Mouse (Mus musculus): Measurements from ENCODE around the gene Clpx. TPM values are rescaled to one million over a fixed set of nuclear protein-coding genes. Genes with fewer than 3 reads are reported as not detected.

The Clpx gene
- polyA plus RNA-seq, 1 experiment from 2014 or later = 49.7 TPM

DNA sequence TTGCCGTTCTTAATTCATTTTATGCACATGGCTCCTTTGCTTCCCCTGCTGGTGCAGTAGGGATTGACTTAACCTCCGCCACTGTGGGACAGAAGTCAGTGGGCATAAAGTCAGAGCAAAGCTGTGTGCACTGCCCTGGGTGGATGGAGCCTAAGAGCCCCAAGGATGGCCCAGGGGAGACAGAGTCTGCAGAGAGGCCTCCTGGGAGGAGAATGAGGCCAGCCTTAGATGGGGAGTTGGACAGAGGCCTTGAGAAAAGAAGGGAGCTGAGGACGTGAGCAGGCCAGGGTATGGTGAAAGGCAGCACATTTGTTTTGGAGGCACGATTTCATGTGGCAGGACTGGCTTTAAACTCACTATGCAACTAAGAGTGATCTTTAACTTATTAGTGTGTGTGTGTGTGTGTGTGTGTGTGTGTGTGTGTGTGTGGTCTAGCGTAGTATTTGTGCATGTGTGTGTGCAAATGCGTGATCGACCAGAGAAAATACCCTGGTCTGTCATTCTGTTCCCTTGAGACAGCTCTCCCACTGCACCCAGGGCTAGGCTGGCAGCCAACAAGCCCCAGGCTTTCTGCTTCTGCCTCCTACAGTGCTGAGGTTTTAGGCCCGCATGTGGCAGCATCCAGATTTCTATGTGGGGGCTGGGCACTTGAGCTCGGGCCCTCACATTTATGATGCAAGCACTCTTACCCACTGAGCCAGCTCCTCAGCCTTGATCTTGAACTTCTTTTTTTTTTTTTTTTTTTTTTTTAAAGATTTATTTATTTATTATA, 81.3 kb downstream of the Clpx start:
- H3K9me3 ChIP-seq (ENCODE audit: control insufficient read depth, low read length) = no peaks in the 10 kb centered on the region
- H3K9ac ChIP-seq (ENCODE audit: low read depth, low read length) = no peak overlapping the region
- H3K27ac ChIP-seq (ENCODE audit: low read length) = no peak overlapping the region
- H3K4me3 ChIP-seq (ENCODE audit: low read length) = no peak overlapping the region
- H3K27me3 ChIP-seq (replicated peaks; ENCODE audit: control insufficient read depth, insufficient read depth, low read length) = peaks cover 15% of the 10 kb centered on the region; the same call in 1 of the 2 replicates
- 84% methylated on average over 9 of the region's 9 CpGs for WGBS
- H3K4me1 ChIP-seq (ENCODE audit: control insufficient read depth, insufficient read depth, low read length) = no peaks in the 10 kb centered on the region
- no peak overlapping the region for H3K4me2 ChIP-seq (ENCODE audit: low read depth, low read length)
- no peaks in the 10 kb centered on the region for H3K36me3 ChIP-seq (ENCODE audit: control insufficient read depth, insufficient read depth, low read length)
- no peak for ATAC-seq

Other genes with a start within 250 kb of the Clpx start
- 13.0 and 14.5 TPM in 2 replicates for gene Igdcc4, start 192.8 kb upstream of the Clpx start, polyA plus RNA-seq (2015; fragmentation: Nextera tagmentation; extraction: Ambion mirVana)
- gene Igdcc3, start 153.1 kb upstream of the Clpx start, polyA plus RNA-seq (2015; fragmentation: Nextera tagmentation; extraction: Ambion mirVana) = 0.12 and 0.60 TPM in 2 replicates
- gene Parp16, start 98.9 kb upstream of the Clpx start, polyA plus RNA-seq (2015; fragmentation: Nextera tagmentation; extraction: Ambion mirVana) = 10.8 and 11.0 TPM in 2 replicates
- gene Cilp, start 29.1 kb upstream of the Clpx start, polyA plus RNA-seq (2015; fragmentation: Nextera tagmentation; extraction: Ambion mirVana) = 1.7 and 2.0 TPM in 2 replicates
- gene Pdcd7, start 51.8 kb downstream of the Clpx start, polyA plus RNA-seq (2015; fragmentation: Nextera tagmentation; extraction: Ambion mirVana) = 3.4 and 3.5 TPM in 2 replicates
- gene Ubap1l, start 66.8 kb downstream of the Clpx start, polyA plus RNA-seq (2015; fragmentation: Nextera tagmentation; extraction: Ambion mirVana) = 0.16 and 0.18 TPM in 2 replicates
- 2.5 and 3.4 TPM in 2 replicates for gene Kbtbd13, start 97.4 kb downstream of the Clpx start, polyA plus RNA-seq (2015; fragmentation: Nextera tagmentation; extraction: Ambion mirVana)
- 5.0 and 5.5 TPM in 2 replicates for gene Rasl12, start 104.2 kb downstream of the Clpx start, polyA plus RNA-seq (2015; fragmentation: Nextera tagmentation; extraction: Ambion mirVana)
- gene Slc51b, start 128.7 kb downstream of the Clpx start, polyA plus RNA-seq (2015; fragmentation: Nextera tagmentation; extraction: Ambion mirVana) = 16.4 and 26.4 TPM in 2 replicates
- 20.3 and 24.0 TPM in 2 replicates for gene Mtfmt, start 141.5 kb downstream of the Clpx start, polyA plus RNA-seq (2015; fragmentation: Nextera tagmentation; extraction: Ambion mirVana)
- 95.1 and 107 TPM in 2 replicates for gene Spg21, start 166.7 kb downstream of the Clpx start, polyA plus RNA-seq (2015; fragmentation: Nextera tagmentation; extraction: Ambion mirVana)
- not detected in 2 replicates for gene Ankdd1a, start 225.9 kb downstream of the Clpx start, polyA plus RNA-seq (2015; fragmentation: Nextera tagmentation; extraction: Ambion mirVana)